Mouse (Mus musculus) liver, postnatal 0 days (tissue): ENCODE measurements at regions not wholly inside any gene's neighbourhood (a gene's known extent, or its start where the extent isn't known, plus 50 kb on each side); places are given as distances from the start of the nearest gene placed in this dataset.
"Not testable (repeated sequence)": the region's sequence is repeated elsewhere in the genome, so short reads cannot be mapped to it uniquely, and the experiment has no call there.

Experiments
- ATAC-seq: fragments of 200-750 bp; cut with Nextera tagmentation; 2 replicates; pipeline ENCODE4 v1.8.0; 2017; ENCODE audit warnings: mild to moderate bottlenecking, moderate library complexity
- DNase-seq: peaks from one replicate; pipeline ENCODE4 v3.0.0-alpha.2; 2016
- H3K27ac ChIP-seq: fragments of 300-500 bp; sonication (generic); 2 replicates; pipeline ENCODE4 v1.5.1; 2014; ENCODE audit warnings: antibody characterized with exemption, moderate library complexity, mild to moderate bottlenecking, low read depth
- H3K27me3 ChIP-seq: fragments of 300-500 bp; sonication (generic); 2 replicates; pipeline ENCODE4 v1.6.1; 2014; ENCODE audit warnings: low read length, control low read depth, mixed read lengths; ENCODE audit not compliant: insufficient read depth
- H3K36me3 ChIP-seq: fragments of 300-500 bp; sonication (generic); replicated peaks from 2 replicates; pipeline ENCODE4 v1.6.1; 2014; ENCODE audit warnings: mild to moderate bottlenecking, control low read depth, low read length, moderate library complexity, mixed read lengths; ENCODE audit not compliant: insufficient read depth
- H3K4me1 ChIP-seq: fragments of 300-500 bp; sonication (generic); 2 replicates; pipeline ENCODE4 v1.6.1; 2014; ENCODE audit warnings: antibody characterized with exemption, mild to moderate bottlenecking, control low read depth; ENCODE audit not compliant: insufficient read depth
- H3K4me2 ChIP-seq: fragments of 300-500 bp; sonication (generic); 2 replicates; pipeline ENCODE4 v1.6.1; 2014; ENCODE audit warnings: low read depth, mild to moderate bottlenecking, low read length, moderate library complexity, mixed read lengths
- H3K4me3 ChIP-seq: fragments of 300-500 bp; sonication (generic); 2 replicates; pipeline ENCODE4 v1.5.1; 2014; ENCODE audit warnings: low read depth, low read length
- H3K9ac ChIP-seq: fragments of 300-500 bp; sonication (generic); replicated peaks from 2 replicates; pipeline ENCODE4 v1.6.1; 2014; ENCODE audit warnings: mild to moderate bottlenecking, moderate library complexity
- H3K9me3 ChIP-seq: fragments of 300-500 bp; sonication (generic); 2 replicates; pipeline ENCODE4 v1.6.1; 2016; ENCODE audit warnings: mild to moderate bottlenecking, control low read depth, low read length, mixed read lengths
- CTCF ChIP-seq: sonication (generic); IDR thresholded peaks from 2 replicates; pipeline ENCODE4 v1.5.1; 2016; ENCODE audit warnings: antibody characterized with exemption, low read depth
- EP300 ChIP-seq: IDR thresholded peaks from 2 replicates; pipeline ENCODE4 v1.6.1; 2016; ENCODE audit warnings: antibody characterized with exemption, low read depth, mild to moderate bottlenecking
- WGBS: fragments of 180-500 bp; shearing (Covaris S2); extraction: QIAGEN DNeasy Blood & Tissue Kit; methylation state at CpG from one replicate; pipeline ENCODE4 v1.1.7; 2014; ENCODE audit not compliant: insufficient replicate concordance; 5-methylcytosine and 5-hydroxymethylcytosine counted together

- no peak for ATAC-seq
- Histone ChIP-seq H3K4me3 (no peak overlapping the region), H3K27ac (no peak overlapping the region), H3K27me3 (no peaks in the 10 kb centered on the region), H3K4me2 (no peak overlapping the region), H3K9ac (no peak overlapping the region), H3K4me1 (no peaks in the 10 kb centered on the region), H3K36me3 (no peaks in the 10 kb centered on the region), H3K9me3 (no peaks in the 10 kb centered on the region)
- TF ChIP-seq EP300 (no peak), CTCF (no peak)
- WGBS: 78% methylated on average over 2 of the region's 2 CpGs
- DNase-seq: no peak
These were observed 298.3 kb upstream of the Nrxn1 start for GRCm38 (mm10) chr17:91390969-91391764.

- not testable (repeated sequence) for H3K27me3 ChIP-seq, H3K27ac ChIP-seq, H3K4me2 ChIP-seq, ATAC-seq, DNase-seq, H3K9me3 ChIP-seq, H3K9ac ChIP-seq, H3K36me3 ChIP-seq, H3K4me3 ChIP-seq, H3K4me1 ChIP-seq
- WGBS: 39% methylated on average over 9 of the region's 9 CpGs
These were observed 297.2 kb upstream of the Nrxn1 start for GRCm38 (mm10) chr17:91389937-91390623.

GRCm38 (mm10) chr17:91388521-91388920, 295.6 kb upstream of the Nrxn1 start:
- WGBS: 76% methylated on average over 3 of the region's 3 CpGs
- Histone ChIP-seq H3K4me2 (no peak overlapping the region), H3K4me1 (no peaks in the 10 kb centered on the region)

GRCm38 (mm10) chr17:91388039-91388438, 295.2 kb upstream of the Nrxn1 start:
- H3K4me1 ChIP-seq: no peaks in the 10 kb centered on the region
- TF ChIP-seq CTCF (no peak), EP300 (no peak)
- H3K9ac ChIP-seq: no peak overlapping the region
- H3K4me3 ChIP-seq: no peak overlapping the region
- no peak overlapping the region for H3K27ac ChIP-seq
- ATAC-seq (no peak), DNase-seq (no peak)
- no peaks in the 10 kb centered on the region for H3K36me3 ChIP-seq
- 80% methylated on average over 2 of the region's 2 CpGs for WGBS
- H3K9me3 ChIP-seq: no peaks in the 10 kb centered on the region
- H3K27me3 ChIP-seq: no peaks in the 10 kb centered on the region
- no peak overlapping the region for H3K4me2 ChIP-seq

More at GRCm38 (mm10) chr17:91388521-91388920, 295.6 kb upstream of the Nrxn1 start:
- DNase-seq (no peak), ATAC-seq (no peak)
- no peak overlapping the region for H3K4me3 ChIP-seq
- TF ChIP-seq CTCF: no peak
- no peak for TF ChIP-seq EP300
- no peak overlapping the region for H3K27ac ChIP-seq
- no peaks in the 10 kb centered on the region for H3K36me3 ChIP-seq
- H3K27me3 ChIP-seq: no peaks in the 10 kb centered on the region
- H3K9me3 ChIP-seq: no peaks in the 10 kb centered on the region
- no peak overlapping the region for H3K9ac ChIP-seq

- TF ChIP-seq EP300 (no peak), CTCF (no peak)
- 76% methylated on average over 2 of the region's 2 CpGs for WGBS
These were observed 293.1 kb upstream of the Nrxn1 start for GRCm38 (mm10) chr17:91385949-91386348.

GRCm38 (mm10) chr17:91368156-91368555, 275.3 kb upstream of the Nrxn1 start:
- Histone ChIP-seq H3K4me2 (no peak overlapping the region), H3K9ac (no peak overlapping the region), H3K27ac (no peak overlapping the region), H3K4me3 (no peak overlapping the region), H3K36me3 (no peaks in the 10 kb centered on the region), H3K4me1 (no peaks in the 10 kb centered on the region), H3K9me3 (no peaks in the 10 kb centered on the region), H3K27me3 (no peaks in the 10 kb centered on the region)
- DNase-seq (no peak), ATAC-seq (no peak)
- WGBS: 76% methylated on average over 2 of the region's 2 CpGs
- TF ChIP-seq EP300: no peak
- TF ChIP-seq CTCF: no peak

More at GRCm38 (mm10) chr17:91385949-91386348, 293.1 kb upstream of the Nrxn1 start:
- H3K27ac ChIP-seq: no peak overlapping the region
- H3K9me3 ChIP-seq: no peaks in the 10 kb centered on the region
- no peak for DNase-seq
- H3K36me3 ChIP-seq: no peaks in the 10 kb centered on the region
- H3K9ac ChIP-seq: no peak overlapping the region
- H3K4me2 ChIP-seq: no peak overlapping the region
- ATAC-seq: no peak
- H3K4me3 ChIP-seq: no peak overlapping the region
- no peaks in the 10 kb centered on the region for H3K27me3 ChIP-seq
- no peaks in the 10 kb centered on the region for H3K4me1 ChIP-seq
